Mouse (Mus musculus) ES-E14 (cell line): ENCODE measurements around the gene Habp4.

Experiments
- MAFK ChIP-seq: IDR thresholded peaks from 2 replicates; pipeline ENCODE4 v1.6.1; 2014; ENCODE audit warnings: mild to moderate bottlenecking, low read depth, low read length, inconsistent platforms; ENCODE audit not compliant: insufficient read depth
- ZNF384 ChIP-seq: IDR thresholded peaks from 2 replicates; pipeline ENCODE4 v1.6.1; 2012; ENCODE audit warnings: low read depth, low read length, inconsistent platforms

GRCm38 (mm10) chr13:64211995-64212603 is 50.5 kb downstream of the Habp4 start:
- no peak for TF ChIP-seq ZNF384
- TF ChIP-seq MAFK, result no peak
